Mouse (Mus musculus) small intestine, adult 2 months (tissue): Measurements from ENCODE around the gene Gm10322.

Source experiments
- CTCF ChIP-seq: fragments of 200-500 bp; IDR thresholded peaks from 2 replicates; pipeline ENCODE4 v1.5.1; 2012; ENCODE audit warnings: low read depth, mild to moderate bottlenecking, control low read depth, inconsistent platforms, low read length, moderate library complexity, mixed read lengths; ENCODE audit not compliant: insufficient replicate concordance, insufficient read length; ENCODE audit errors: extremely low read depth
- POLR2A ChIP-seq: fragments of 200-500 bp; IDR thresholded peaks from 2 replicates; pipeline ENCODE4 v1.6.1; 2012; ENCODE audit warnings: low read depth, mild to moderate bottlenecking, control low read depth, inconsistent platforms, low read length, moderate library complexity

DNA sequence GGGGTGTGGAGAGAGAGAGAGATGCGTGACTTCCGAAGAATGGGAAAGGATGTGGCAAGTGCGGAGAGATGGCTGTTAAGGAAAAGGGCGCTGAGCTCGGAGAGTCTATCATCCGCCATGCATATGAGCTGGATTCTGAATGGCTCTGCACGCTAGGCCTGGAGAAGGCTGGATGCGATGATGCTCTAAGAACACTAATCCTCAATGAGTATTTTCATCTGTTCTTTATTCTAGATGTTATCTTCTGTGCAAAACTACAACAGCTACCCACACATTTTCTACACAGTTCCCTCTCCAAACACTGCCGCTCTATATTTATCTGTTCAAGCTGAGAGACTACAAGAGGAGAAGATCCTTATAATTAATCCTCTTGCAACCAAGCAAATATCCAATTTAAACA lies 25.3 kb upstream of the Gm10322 start:
- TF ChIP-seq CTCF, result no peak
- TF ChIP-seq POLR2A, result no peak
